Mouse (Mus musculus) natural killer cell, adult 2 months (primary cell): ENCODE results near the gene Tnnt2.
A peak's percentile ranks its signal among the peaks of the same experiment; 100 is the strongest.

Experiments
- DNase-seq, 2 experiments: peaks; one replicate each; pipeline ENCODE4 v3.0.0; 2022; ENCODE audit warnings: low spot score in 2 of 2

The Tnnt2 gene

GRCm38 (mm10) chr1:135855344-135855687 lies 19.2 kb downstream of the Tnnt2 start:
- no peak for DNase-seq

- DNase-seq: no peak
Measured at GRCm38 (mm10) chr1:135856070-135856469, 19.9 kb downstream of the Tnnt2 start.

DNA sequence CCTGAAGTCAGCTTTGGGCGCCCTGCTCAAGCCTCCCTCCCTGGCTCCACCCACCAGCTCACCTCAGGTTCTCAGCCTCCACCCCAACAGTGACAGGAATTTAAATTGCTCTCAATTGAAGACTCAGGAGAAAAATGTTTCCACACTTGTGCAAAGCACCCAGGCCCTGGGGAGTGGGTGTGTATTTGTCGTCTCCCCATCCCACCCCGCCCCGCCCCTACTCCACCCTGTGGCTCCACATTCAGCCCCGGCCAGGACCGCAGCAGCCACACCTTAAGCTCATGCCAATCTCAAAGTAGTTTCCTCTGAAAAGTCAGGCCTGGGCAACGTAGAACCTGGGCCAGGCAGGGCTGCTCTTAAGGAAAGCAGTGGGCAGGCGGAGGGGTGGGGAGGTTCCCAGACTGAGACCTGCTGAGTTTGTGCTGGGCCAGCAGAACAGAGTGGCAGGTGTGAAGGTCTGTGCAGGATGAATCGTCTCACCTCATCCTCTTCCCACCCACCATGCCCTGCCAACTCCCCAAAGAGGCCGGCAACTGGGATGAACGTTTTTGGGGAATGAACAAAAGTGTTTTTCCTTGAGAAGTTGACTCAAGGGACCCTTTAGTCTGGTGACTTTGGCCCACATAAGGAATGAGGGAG lies 21.1 kb downstream of the Tnnt2 start:
- no peak for DNase-seq

DNA sequence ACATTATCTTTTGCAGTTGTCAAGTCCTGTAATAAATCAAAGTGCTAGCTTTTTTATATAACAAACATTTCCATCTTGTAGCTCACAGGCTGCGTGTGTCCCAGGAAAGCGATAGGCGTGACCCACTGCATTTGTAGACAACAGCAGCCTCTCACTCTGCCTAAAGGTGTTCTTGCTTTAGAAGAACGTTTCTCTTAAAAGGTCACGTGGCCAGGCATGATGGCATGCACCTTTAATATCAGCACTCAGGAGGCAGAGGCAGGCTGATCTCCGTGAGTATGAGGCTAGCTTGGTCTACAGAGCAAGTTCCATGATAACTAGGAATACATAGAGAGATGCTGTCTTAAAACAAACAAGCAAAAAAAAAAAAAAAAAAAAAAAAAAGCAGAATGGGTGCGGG lies 22.4 kb downstream of the Tnnt2 start:
- DNase-seq: no peak

DNA sequence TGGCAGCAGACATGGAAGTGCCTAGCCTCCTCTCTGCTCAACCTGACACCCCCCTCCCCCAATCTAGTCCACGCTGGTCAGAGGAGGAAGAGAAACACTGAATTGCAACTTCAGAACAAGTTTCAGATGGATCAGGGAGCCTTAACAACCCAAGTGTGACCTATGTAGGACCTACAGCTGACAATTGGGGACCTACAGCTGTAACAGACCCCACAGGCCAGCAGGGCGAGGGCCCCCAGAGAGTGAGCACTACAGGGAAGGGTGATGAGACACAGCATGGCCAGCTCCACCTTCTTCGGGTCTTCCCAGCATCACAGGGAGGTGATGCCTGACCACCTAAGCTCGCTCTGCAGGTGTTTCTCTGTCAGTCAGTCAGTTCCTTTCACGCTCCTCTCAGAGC lies 24.9 kb downstream of the Tnnt2 start:
- DNase-seq: no peak

DNA sequence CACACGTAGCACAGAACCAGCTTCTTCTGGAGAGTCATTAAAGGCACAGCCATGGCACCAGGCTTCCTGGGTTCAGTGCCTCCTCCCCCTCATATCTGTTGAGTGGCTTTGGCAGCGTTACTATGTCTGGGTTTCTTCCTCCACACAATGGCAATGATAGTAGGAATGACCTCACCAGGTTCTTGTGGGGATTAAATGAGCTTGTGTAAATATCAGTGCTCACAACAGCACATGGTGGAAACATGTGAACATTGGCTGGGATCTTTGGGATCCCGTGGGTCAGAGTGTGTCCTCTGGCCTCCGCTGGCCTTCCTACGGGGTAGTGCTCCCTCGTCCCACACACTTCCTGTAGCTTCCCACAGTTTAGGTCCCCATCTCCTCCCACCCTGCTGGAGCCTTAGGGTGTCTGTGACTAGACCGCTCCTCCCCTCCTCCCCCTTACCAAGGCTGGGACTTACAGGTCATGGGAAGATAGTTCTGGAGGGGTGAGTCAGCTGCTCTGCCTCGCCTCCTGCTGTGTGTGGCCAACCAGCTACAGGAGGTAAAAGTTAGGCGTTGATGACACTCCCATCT lies 25.9 kb downstream of the Tnnt2 start:
- DNase-seq: no peak

DNA sequence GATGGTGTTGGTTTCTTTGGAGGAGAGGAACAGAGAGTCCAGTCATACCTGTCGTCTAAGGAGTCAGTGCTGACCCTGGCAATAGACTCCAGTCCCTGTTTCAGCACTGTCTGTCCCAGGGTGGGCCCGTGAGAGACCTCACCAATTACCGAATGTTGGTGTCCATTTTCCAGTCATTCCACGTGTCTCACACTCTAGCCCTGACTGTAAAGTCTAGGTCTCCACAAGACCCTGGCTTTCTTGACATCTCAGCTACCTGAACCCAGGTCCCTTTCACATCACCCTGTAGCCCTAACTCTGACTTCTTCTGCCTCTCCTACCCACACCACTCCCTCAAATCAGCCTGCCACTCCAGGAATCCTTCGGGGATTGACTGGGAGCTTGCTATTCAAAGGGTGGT lies 26.4 kb downstream of the Tnnt2 start:
- no peak for DNase-seq

DNA sequence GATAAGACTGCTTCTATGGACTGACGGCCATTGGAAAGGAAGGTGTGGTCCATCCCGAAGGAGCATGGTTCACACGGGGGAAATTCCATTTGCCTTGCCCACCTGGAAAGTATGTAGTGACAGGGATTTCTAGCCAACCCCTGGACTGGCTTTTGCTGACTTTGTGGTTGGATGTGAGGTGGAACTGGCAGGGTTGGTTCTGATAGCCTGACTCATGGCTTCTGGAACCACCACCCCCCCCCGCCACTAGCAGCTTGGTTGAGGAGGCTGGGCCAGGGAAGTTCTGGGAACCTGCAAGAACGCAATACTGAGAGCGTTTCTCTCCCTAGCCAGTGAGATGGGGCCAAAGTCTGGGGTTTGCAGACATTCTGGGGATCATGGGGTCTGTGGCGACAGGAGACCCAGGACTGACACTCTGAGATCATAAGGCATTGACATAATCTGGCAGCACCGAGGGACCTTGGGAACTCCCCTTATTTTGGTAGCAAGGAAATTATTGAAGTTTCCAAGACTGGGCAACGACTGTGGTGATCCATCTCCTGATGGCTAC lies 27.7 kb downstream of the Tnnt2 start:
- no peak for DNase-seq

- DNase-seq: no peak
Measured at GRCm38 (mm10) chr1:135864830-135865229, 28.7 kb downstream of the Tnnt2 start.

GRCm38 (mm10) chr1:135865518-135866194 lies 29.5 kb downstream of the Tnnt2 start:
- DNase-seq: peak in 1 of 2 experiments; percentile 43

DNA sequence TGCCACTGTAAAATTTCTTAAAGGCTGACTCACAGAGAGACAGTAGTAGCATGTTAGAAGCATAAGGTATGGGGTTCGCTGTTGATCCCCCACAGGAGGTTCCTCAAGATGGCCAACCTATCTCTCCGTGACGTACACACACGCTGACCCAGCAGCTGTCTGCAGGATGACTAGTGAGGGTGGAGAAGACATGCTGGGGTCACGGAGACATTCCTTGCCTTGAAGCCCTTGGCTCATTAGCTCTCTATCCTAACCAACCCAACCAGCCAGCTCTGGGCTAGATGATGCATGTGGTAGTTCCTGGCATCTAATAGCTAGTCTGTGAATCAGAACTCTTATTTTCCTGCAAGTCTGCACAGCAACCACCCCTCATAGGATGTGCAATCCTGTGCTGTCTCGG lies 32.4 kb downstream of the Tnnt2 start:
- no peak for DNase-seq

- DNase-seq: peak in 1 of 2 experiments; percentile 6
Measured at GRCm38 (mm10) chr1:135872991-135873390, 36.8 kb downstream of the Tnnt2 start.

- no peak for DNase-seq
Measured at GRCm38 (mm10) chr1:135877248-135877647, 41.1 kb downstream of the Tnnt2 start.

DNA sequence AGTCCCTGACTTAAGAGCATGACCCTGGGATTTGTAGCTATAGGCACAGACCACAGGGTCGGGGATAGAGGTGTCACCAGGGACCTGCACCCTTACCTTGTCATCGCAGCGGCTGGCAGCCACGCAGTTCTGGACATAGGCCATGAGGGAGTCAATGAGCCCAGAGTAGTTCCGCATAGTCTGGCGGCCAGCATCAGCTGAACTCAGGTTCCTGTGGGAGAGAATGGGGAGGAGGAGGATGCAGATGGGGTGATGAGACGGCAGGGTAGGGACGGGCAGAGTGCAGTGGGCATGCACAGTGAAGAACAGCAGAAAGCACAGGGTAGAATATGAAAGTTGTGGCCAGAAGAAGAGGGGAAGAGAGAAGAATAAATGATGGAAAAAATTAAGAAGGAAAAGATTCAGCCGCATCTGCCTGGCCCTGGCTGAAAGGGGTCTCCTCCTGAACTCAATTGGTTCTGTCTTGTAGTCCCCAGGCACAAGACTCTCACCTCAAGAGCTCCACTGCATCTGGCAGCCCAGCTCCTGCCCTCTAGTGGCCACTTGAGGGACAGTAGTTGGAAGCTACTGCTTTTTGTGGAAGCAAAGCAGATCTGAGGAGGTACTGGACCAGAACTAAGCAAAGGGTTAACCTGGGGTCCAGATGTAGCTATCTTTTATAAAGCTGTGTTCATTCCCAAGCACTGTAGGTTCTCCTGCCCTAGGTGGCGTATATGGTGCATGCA lies 46.4 kb downstream of the Tnnt2 start:
- peak; percentile 17 to 26 for DNase-seq

- no peak for DNase-seq
Measured at GRCm38 (mm10) chr1:135889461-135890185, 53.5 kb downstream of the Tnnt2 start.

- DNase-seq: no peak
Measured at GRCm38 (mm10) chr1:135891424-135892216, 55.5 kb downstream of the Tnnt2 start.

- DNase-seq: no peak
Measured at GRCm38 (mm10) chr1:135892233-135892632, 56.1 kb downstream of the Tnnt2 start.

DNA sequence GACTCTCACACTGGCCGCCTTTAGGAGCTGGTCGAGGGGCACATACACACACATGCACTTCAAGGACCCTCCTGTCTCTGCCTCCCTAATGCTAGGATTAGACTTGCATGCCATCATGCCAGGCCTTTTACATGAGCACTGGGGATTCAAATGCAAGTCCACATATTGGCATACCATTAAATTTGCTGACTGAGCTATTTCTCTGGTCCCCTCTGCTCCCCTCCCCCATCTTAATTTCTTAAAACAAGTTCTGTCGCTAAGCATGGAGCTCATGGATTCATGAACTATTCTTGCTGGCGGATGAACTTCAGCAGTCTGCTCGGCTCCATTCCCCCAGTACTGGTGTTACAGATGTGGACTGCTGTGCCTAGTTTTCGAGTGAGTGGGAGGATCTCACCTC lies 56.6 kb downstream of the Tnnt2 start:
- DNase-seq: no peak

GRCm38 (mm10) chr1:135893377-135893776 lies 57.2 kb downstream of the Tnnt2 start:
- DNase-seq: no peak

- no peak for DNase-seq
Measured at GRCm38 (mm10) chr1:135895367-135895766, 59.2 kb downstream of the Tnnt2 start.

DNA sequence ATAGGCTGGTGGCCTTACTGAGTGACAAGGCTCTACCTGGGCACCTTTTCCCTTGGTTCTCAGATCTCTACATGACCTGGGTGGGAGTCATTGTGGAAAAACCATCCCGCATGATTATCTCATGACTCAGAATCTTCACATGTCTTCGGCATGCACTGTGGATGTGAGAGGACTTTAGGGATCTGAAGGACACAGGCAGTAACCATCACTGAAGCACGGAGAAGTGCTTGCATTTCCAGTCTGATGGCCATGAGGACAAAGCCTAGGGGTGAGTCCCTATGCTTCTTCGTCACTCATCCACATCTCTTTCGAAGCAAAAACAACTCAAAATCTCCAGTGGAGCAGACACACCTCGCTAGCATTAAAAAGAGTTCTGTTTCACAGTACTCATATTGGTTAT lies 63.1 kb downstream of the Tnnt2 start:
- DNase-seq: no peak
